Mouse (Mus musculus): ENCODE measurements around the gene Gfer. TPM values are rescaled to one million over a fixed set of nuclear protein-coding genes. Genes with fewer than 3 reads are reported as not detected.
A peak's percentile ranks its signal among the peaks of the same experiment; 100 is the strongest.
"Not testable (repeated sequence)": the region's sequence is repeated elsewhere in the genome, so short reads cannot be mapped to it uniquely, and the experiment has no call there.

Gene Gfer
- polyA plus RNA-seq, 1 experiment from 2014 or later = 49.4 TPM

DNA sequence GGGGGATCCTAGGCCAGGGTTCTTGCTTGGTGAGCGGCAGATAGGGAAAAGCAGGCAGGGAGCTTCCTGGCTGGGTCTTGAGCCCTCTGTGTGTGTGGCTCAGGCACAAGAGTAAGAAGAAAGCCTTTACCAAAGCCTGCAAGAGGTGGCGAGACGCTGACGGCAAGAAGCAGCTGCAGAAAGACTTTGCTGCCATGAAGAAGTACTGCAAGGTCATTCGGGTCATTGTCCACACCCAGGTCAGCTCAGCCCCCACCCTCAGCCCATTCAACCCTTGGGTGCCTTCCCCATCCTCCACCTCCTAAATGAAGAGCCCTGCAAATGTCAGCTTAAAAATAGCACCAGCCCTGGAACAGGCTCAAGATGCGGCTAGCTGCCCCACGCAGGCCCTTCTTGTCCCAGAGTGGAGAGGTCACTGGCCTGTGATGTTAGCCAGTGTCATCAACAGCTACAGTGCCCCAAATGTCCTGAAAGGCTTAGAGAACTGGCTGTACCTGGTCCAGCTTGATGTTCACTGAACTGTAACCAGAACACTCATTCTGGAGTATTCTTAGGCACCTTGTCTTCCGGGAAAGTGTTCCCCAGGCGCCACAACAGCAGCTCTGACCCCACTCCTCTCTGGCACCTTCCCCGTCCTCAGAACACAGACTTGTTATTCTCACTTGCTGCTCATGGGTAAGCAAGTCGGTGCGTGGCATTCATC lies 36.4 kb upstream of the Gfer start:
- Histone ChIP-seq H3K9me3 (no peaks in the 10 kb centered on the region), H3K4me1 (peaks cover 37% of the 10 kb centered on the region), H3K27ac (peak overlapping the region; percentile 80), H3K36me3 (no peaks in the 10 kb centered on the region), H3K4me3 (no peak overlapping the region), H3K27me3 (ENCODE audit: insufficient read depth, poor library complexity, severe bottlenecking) (no peaks in the 10 kb centered on the region; the same call in 1 of the 2 replicates)
- 68% methylated on average over 12 of the region's 12 CpGs for WGBS
- no peak for DNase-seq (ENCODE audit: low spot score)

DNA sequence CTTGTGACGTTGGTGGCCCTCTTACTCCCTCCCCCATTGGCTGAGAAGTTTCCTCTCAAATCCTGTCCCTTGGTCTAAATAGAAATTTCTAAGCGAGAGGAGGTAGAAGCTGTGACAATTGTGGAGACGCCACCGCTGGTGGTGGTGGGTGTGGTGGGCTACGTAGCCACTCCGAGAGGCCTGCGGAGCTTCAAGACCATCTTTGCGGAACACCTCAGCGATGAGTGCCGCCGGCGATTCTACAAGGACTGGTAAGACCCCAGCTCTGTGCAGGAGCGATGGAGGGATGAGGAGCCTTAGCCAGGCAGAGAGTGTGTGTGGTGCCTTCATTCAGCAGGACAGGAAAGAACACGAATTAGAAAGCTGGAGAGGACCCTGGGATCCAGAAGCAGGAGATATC lies 34.8 kb upstream of the Gfer start:
- no peaks in the 10 kb centered on the region for H3K9me3 ChIP-seq
- no peak overlapping the region for H3K27ac ChIP-seq
- 79% methylated on average over 14 of the region's 14 CpGs for WGBS

DNA sequence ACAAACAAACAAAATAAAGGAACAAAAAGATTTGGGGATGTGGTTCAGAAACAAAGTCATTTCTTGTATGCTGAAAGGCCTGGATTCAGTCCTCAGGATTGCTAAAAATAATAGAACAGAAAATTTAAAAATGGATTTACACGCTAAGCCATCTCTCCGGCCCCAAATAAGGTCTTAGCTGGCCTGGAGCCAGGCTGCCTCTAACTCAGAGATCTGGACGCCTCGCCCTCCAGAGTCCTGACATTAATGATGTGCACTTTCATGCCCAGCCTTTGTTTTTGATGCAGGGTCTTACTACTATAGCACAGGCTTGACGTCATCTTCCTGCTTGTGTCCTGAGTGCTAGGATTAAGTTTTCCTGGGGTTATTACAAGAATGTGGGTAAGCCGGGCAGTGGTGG lies 33.1 kb upstream of the Gfer start:
- Histone ChIP-seq H3K4me3 (no peak overlapping the region), H3K27me3 (ENCODE audit: insufficient read depth, poor library complexity, severe bottlenecking) (no peaks in the 10 kb centered on the region; the same call in 1 of the 2 replicates), H3K27ac (no peak overlapping the region), H3K9me3 (no peaks in the 10 kb centered on the region), H3K36me3 (no peaks in the 10 kb centered on the region), H3K4me1 (peaks cover 18% of the 10 kb centered on the region)
- no peak for DNase-seq (ENCODE audit: low spot score)
- WGBS = 79% methylated on average over 6 of the region's 6 CpGs

More for the DNA sequence above, 34.8 kb upstream of the Gfer start:
- Histone ChIP-seq H3K27me3 (ENCODE audit: insufficient read depth, poor library complexity, severe bottlenecking) (no peaks in the 10 kb centered on the region; the same call in 1 of the 2 replicates), H3K36me3 (no peaks in the 10 kb centered on the region), H3K4me1 (peaks cover 24% of the 10 kb centered on the region), H3K4me3 (no peak overlapping the region)
- DNase-seq (ENCODE audit: low spot score) = no peak

DNA sequence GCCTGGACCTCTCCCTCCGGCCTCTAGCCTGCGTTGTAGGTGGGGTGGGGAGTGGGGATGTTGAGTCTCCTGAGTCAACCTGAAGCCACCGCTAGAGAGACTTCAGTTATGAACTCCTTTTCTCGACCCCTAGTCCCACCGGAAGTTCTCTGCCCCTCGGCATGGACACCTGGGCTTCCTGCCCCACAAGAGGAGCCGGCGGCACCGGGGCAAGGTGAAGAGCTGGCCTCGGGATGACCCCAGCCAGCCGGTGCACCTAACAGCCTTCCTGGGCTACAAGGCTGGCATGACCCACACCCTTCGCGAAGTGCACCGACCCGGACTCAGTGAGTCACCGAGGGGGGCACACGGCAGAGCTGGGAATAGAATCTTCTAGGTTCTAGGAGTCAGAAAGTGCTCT lies 32.2 kb upstream of the Gfer start:
- Histone ChIP-seq H3K4me3 (no peak overlapping the region), H3K27ac (no peak overlapping the region), H3K4me1 (peaks cover 18% of the 10 kb centered on the region), H3K9me3 (no peaks in the 10 kb centered on the region), H3K27me3 (ENCODE audit: insufficient read depth, poor library complexity, severe bottlenecking) (no peaks in the 10 kb centered on the region; the same call in 1 of the 2 replicates), H3K36me3 (no peaks in the 10 kb centered on the region)
- no peak for DNase-seq (ENCODE audit: low spot score)
- WGBS = 76% methylated on average over 17 of the region's 17 CpGs

DNA sequence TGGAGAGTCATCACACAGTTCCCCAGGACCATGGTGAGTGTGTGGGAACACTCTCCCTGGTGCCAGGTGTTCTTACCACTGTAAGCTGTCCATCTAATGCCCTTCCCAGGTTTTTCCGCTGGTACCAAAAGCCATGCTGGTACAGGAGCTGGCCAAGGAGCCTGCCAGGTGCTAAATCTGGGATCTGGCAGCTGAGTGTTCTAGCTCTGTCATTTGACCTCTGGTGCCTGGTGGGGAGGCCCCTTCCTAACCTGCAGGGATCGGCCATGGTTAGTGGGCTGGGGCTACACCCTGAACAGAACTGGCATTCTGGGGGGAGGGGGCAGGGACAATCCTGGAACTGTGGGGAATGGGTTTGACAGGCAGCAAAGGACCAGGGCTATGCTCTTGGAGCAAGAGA lies 31.7 kb upstream of the Gfer start, which contains the start of gene Rpl3l:
Gene Rpl3l, plus strand, starts transcription at position 203 of the 400 bp plus-strand sequence.
- Histone ChIP-seq H3K27ac (no peak within 1 kb of the TSS), H3K4me1 (peaks cover 19% of the 10 kb centered on the region), H3K27me3 (ENCODE audit: insufficient read depth, poor library complexity, severe bottlenecking) (no peaks in the 10 kb centered on the region; the same call in 1 of the 2 replicates), H3K36me3 (peaks cover under 1% of the 10 kb centered on the region; the same call in 1 of the 2 replicates), H3K4me3 (no peak within 1 kb of the TSS), H3K9me3 (no peaks in the 10 kb centered on the region)
- 73% methylated on average over 2 of the region's 2 CpGs for WGBS
- no peak for DNase-seq (ENCODE audit: low spot score)

DNA sequence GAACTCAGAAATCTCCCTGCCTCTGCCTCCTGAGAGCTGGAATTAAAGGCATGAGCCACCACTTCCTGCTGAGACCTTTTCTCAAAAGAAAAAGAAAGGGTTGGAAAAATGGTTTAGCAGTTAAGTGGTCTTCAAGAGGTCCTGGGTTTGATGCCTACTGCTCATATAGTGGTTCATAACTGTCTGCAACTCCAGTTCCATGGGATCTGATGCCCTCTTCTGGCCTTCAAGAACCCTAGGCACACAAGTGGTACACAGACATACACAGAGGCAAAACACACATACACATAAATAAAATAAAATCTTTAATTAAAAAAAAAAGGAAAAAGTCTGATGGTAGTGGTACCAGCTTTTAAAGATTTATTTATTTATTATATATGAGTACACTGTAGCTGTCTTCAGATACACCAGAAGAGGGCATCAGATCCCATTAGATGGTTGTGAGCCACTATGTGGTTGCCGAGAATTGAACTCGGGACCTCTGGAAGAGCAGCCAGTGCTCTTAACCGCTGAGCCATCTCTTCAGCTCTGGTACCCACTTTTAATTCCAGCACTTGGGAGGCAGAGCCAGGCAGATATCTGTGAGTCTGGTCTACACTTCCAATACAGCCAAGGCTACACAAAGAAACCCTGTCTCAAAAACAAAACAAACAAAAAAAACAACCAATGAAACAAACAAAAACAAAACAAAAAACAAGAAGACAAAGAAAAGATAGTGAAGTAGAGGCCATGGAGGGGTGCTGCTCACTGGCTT lies 29.9 kb upstream of the Gfer start:
- H3K36me3 ChIP-seq = peaks cover 15% of the 10 kb centered on the region
- no peaks in the 10 kb centered on the region for H3K9me3 ChIP-seq
- 60% methylated on average over 3 of the region's 3 CpGs for WGBS
- no peak overlapping the region for H3K27ac ChIP-seq
- no peak for DNase-seq (ENCODE audit: low spot score)
- H3K4me1 ChIP-seq = peaks cover 25% of the 10 kb centered on the region
- no peak overlapping the region for H3K4me3 ChIP-seq
- no peaks in the 10 kb centered on the region; the same call in 1 of the 2 replicates for H3K27me3 ChIP-seq (ENCODE audit: insufficient read depth, poor library complexity, severe bottlenecking)

DNA sequence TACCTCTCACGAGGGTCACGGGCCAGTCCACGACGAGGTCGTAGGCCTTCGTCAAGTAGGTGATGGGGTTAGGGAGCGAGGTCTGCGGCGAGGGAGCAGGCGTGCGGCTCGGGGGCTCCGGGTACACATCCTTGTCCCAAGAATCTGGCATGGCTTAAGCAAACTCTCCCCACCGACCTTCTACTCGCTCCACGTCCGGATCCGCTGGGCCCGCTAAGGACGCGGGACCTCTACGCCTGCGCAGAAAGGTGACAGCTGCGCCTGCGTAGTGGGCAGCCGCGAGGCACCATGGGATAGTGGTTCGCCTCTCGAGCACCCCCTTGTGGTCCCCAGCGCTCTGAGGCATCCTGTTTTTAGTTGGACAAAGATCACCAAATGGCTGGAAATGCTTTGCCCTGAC lies 28.2 kb upstream of the Gfer start, which contains the start of gene Ndufb10:
Gene Ndufb10, minus strand, starts transcription at position 295 of the 400 bp plus-strand sequence.
- peak within 1 kb of the TSS; percentile 78 for H3K4me3 ChIP-seq
- peaks cover 25% of the 10 kb centered on the region for H3K4me1 ChIP-seq
- peak; percentile 97 for DNase-seq (ENCODE audit: low spot score)
- H3K36me3 ChIP-seq = peaks cover 18% of the 10 kb centered on the region
- peak within 1 kb of the TSS; percentile 87 for H3K27ac ChIP-seq
- under 1% methylated on average over 30 of the region's 30 CpGs for WGBS
- H3K27me3 ChIP-seq (ENCODE audit: insufficient read depth, poor library complexity, severe bottlenecking) = no peaks in the 10 kb centered on the region; the same call in 1 of the 2 replicates
- no peaks in the 10 kb centered on the region for H3K9me3 ChIP-seq

DNA sequence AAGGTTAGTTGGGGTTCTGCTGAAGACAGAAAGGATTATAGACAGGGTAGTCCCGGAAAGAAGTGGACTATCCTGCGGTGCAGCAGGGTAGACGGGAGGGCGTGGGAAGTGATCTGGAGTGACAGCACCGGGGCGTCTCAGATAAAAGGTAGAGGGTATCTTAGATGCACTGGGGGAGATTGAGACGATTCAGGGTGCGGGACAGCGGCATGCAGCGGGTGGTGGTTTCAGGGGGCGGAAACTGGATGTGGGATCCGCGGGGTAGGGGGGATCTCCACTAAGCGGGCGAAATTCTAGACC lies 27.9 kb upstream of the Gfer start:
- H3K9me3 ChIP-seq = no peaks in the 10 kb centered on the region
- no peaks in the 10 kb centered on the region; the same call in 1 of the 2 replicates for H3K27me3 ChIP-seq (ENCODE audit: insufficient read depth, poor library complexity, severe bottlenecking)
- H3K4me1 ChIP-seq = peaks cover 28% of the 10 kb centered on the region
- H3K36me3 ChIP-seq = peaks cover 18% of the 10 kb centered on the region
- under 1% methylated on average over 15 of the region's 15 CpGs for WGBS
- DNase-seq (ENCODE audit: low spot score) = no peak
- peak overlapping the region; percentile 87 for H3K27ac ChIP-seq
- peak overlapping the region; percentile 78 for H3K4me3 ChIP-seq

DNA sequence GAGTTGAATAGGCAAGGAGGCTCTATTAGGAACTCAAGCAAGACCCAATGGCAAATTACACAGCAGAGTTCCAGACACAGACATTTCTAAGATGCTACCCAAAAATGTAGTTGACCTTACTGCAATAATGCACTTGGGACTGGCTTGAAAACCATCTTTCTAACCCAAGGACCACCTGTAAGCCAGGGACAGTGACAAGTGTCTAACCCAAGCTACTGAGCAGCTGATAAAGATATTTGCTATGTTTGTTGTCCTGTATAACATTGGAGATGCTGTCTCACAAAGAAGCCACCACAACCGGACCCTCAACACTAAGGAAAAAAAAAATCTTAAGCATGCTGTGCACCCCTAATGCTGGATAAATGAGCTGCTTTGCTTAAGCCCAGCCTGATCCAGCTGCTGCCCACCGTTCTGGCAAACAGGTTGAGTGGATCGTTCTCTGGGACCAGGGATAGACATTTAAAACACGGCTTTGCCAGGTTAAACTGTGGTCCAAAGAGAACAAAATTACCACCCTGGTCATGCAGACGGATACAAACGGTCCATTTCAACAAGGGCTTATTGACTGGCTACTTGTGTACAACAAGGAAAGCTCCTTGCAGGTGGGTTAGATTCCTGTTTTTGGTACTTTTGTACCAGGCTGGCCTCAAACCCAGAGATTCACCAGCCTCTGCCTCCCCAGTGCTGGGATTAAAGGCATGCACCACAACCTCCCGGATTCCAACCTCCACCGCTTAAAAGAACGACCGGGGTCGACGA lies 27.3 kb upstream of the Gfer start:
- no peak for DNase-seq (ENCODE audit: low spot score)
- peaks cover 27% of the 10 kb centered on the region for H3K4me1 ChIP-seq
- peaks cover 22% of the 10 kb centered on the region for H3K36me3 ChIP-seq
- peak overlapping the region; percentile 87 for H3K27ac ChIP-seq
- 3% methylated on average over 12 of the region's 12 CpGs for WGBS
- H3K9me3 ChIP-seq = no peaks in the 10 kb centered on the region
- no peaks in the 10 kb centered on the region; the same call in 1 of the 2 replicates for H3K27me3 ChIP-seq (ENCODE audit: insufficient read depth, poor library complexity, severe bottlenecking)
- peak overlapping the region; percentile 78 for H3K4me3 ChIP-seq

DNA sequence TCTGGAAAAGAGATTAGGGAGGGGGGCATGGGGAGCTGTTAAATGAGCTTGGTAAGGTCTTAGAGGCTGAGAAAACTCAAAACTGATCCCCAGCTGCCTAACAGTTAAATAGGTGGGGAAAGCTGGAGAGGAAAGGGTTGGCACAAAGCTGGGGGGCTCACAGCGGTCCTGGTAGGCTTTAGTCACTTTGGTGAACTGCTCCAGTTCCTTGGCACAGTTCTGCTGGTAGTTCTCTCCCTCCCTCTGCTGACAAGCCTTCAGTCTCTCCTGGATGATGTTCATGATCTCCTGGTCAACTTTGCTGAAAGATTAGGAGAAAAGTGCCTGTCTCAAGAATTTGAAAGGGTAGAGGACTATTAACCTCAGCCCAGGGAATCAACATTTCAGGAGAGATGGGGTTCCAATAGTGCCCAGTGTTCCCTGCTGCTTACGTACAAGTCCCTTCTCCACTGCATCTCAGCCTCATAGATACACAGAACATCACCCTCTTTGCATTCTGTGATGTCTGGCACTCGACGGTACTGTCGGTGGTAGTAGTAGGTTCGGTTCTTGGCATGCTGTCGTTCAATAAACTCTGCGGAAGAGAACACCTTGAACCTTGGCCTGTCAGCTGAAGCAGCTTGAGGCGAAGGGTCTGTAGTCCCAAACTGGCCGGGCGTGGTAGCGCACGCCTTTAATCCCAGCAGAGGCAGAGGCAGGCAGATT lies 26.4 kb upstream of the Gfer start:
- H3K27me3 ChIP-seq (ENCODE audit: insufficient read depth, poor library complexity, severe bottlenecking) = no peaks in the 10 kb centered on the region
- DNase-seq (ENCODE audit: low spot score) = no peak
- H3K27ac ChIP-seq = no peak overlapping the region
- H3K4me3 ChIP-seq = peak overlapping the region; percentile 78
- H3K9me3 ChIP-seq = no peaks in the 10 kb centered on the region
- H3K36me3 ChIP-seq = peaks cover 30% of the 10 kb centered on the region
- WGBS = 33% methylated on average over 13 of the region's 13 CpGs
- peaks cover 24% of the 10 kb centered on the region for H3K4me1 ChIP-seq

DNA sequence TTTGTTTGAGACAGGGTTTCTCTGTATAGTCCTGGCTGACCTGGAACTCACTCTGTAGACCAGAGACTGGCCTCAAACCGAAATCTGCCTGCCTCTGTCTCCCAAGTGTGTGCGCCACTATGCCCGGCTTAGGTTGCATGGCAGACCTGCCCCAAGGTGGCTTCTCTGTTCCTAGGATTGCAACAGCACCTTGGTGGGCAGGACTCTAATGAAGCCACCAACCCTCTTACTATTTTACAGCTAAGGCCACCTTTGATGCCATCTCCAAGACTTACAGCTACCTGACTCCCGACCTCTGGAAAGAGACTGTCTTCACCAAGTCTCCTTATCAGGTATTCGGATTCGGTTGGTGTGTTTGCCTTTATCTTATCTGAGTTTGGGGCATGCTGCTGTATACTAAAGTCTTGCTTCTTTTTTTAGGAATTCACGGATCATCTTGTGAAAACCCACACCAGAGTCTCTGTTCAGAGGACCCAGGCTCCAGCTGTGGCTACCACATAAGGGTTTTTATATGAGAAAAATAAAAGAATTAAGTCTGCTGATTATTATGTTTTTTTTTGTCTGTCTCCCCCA lies 25.5 kb upstream of the Gfer start:
- H3K27me3 ChIP-seq (ENCODE audit: insufficient read depth, poor library complexity, severe bottlenecking); H3K9me3 ChIP-seq; DNase-seq (ENCODE audit: low spot score): not testable (repeated sequence)
- Histone ChIP-seq H3K27ac (peak overlapping the region; percentile 25; the same call in 1 of the 2 replicates), H3K36me3 (peaks cover 37% of the 10 kb centered on the region), H3K4me1 (peaks cover 24% of the 10 kb centered on the region), H3K4me3 (peak overlapping the region; percentile 78)
- WGBS = 33% methylated on average over 7 of the region's 7 CpGs

DNA sequence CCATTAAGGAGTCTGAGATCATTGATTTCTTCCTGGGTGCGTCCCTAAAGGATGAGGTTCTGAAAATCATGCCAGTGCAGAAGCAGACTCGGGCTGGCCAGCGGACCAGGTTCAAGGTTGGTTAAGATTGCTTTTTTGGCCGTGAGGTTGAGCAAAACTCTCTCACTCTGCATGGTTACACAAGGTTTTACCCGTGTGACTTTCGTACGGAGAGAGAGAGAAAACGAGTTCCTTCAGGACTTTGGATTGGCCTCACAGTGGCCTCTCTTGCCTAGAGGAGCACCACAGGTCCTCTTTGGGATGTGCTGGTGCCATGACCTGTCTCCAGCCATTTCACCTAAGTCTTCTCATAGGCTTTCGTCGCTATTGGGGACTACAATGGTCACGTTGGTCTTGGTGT lies 24.7 kb upstream of the Gfer start:
- Histone ChIP-seq H3K36me3 (peaks cover 45% of the 10 kb centered on the region), H3K4me1 (peaks cover 27% of the 10 kb centered on the region), H3K4me3 (peak overlapping the region; percentile 78), H3K27ac (peak overlapping the region; percentile 95)
- not testable (repeated sequence) for DNase-seq (ENCODE audit: low spot score); H3K27me3 ChIP-seq (ENCODE audit: insufficient read depth, poor library complexity, severe bottlenecking); H3K9me3 ChIP-seq
- under 1% methylated on average over 11 of the region's 11 CpGs for WGBS
